Mouse (Mus musculus) limb, embryonic 10.5 days (tissue): Measurements from ENCODE around the gene Flcn. TPM values are rescaled to one million over a fixed set of nuclear protein-coding genes. Genes with fewer than 3 reads are reported as not detected.
"Not testable (repeated sequence)": the region's sequence is repeated elsewhere in the genome, so short reads cannot be mapped to it uniquely, and the experiment has no call there.

Experiments used
- DNase-seq: peaks from one replicate; pipeline ENCODE4 v3.0.0-alpha.2; 2017; ENCODE audit warnings: low spot score
- H3K27ac ChIP-seq: fragments of 300-500 bp; sonication (generic); 2 replicates; pipeline ENCODE4 v1.5.1; 2016; ENCODE audit warnings: mild to moderate bottlenecking
- H3K27me3 ChIP-seq: fragments of 300-500 bp; sonication (generic); 2 replicates; pipeline ENCODE4 v1.6.1; 2016; ENCODE audit warnings: low read depth, mild to moderate bottlenecking; ENCODE audit not compliant: poor library complexity, severe bottlenecking
- H3K36me3 ChIP-seq: fragments of 300-500 bp; sonication (generic); 2 replicates; pipeline ENCODE4 v1.6.1; 2016; ENCODE audit warnings: mild to moderate bottlenecking, moderate library complexity
- H3K4me1 ChIP-seq: fragments of 300-500 bp; sonication (generic); 2 replicates; pipeline ENCODE4 v1.6.1; 2016
- H3K4me3 ChIP-seq: fragments of 300-500 bp; sonication (generic); 2 replicates; pipeline ENCODE4 v1.5.1; 2016; ENCODE audit warnings: mild to moderate bottlenecking, moderate library complexity
- H3K9me3 ChIP-seq: fragments of 300-500 bp; sonication (generic); replicated peaks from 2 replicates; pipeline ENCODE4 v1.6.1; 2016; ENCODE audit warnings: mild to moderate bottlenecking
- WGBS: fragments of 180-500 bp; shearing (Covaris S2); methylation state at CpG from one replicate; pipeline ENCODE4 v1.1.7; 2016; 5-methylcytosine and 5-hydroxymethylcytosine counted together
- polyA plus RNA-seq: library from polyadenylated mRNA; unstranded; fragments of >200 nt; fragmentation: Nextera tagmentation; extraction: Ambion mirVana; gene quantifications from 2 replicates; pipeline ENCODE4 v1.2.1, GENCODE M21; 2016

The Flcn gene
- polyA plus RNA-seq, result 32.8 and 36.6 TPM in 2 replicates

DNA sequence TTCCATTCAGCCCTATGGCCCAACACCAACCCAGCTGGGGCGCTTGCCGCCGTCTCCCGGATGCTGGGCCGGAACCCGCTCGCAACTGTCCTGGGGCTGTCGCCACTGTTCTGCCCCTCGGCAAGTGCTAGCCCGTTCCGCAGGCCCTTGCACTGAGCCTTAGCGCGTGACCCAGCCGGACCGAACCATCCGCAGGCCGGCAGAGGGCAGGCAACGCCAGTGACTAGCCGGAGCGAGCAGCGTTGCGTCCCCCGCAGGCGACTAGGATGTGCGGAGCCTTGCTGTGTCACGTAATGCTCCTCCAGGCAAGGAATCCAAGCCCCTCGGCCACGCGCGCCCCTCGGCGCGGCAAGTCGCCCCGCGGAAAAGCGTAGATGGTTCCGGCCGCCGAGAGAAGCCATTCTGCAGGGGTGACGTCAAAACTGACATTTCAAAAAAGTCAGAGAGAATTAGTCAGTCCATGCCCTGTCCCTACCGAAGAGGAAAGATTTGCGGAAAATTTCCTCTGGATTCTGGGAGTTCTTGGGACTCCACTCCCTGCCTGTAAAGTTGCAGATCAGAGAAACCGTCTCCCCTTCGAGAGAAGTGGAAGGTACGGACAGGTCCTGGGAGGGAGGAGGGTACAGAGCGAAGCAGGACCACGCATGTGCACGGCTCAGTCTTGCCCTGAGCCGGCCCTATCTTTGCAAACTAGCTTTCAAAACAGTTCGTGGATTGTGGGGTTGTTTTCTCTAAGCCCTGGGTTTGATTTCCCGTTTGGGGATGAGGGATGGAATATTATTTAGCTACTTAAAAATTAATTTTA lies at the start of gene Flcn:
Flcn (minus strand) TSS at position 347 of the 805 bp plus-strand sequence.
- Histone ChIP-seq H3K4me1 (peaks cover 20% of the 10 kb centered on the region), H3K27me3 (no peaks in the 10 kb centered on the region), H3K9me3 (no peaks in the 10 kb centered on the region), H3K36me3 (peaks cover 32% of the 10 kb centered on the region), H3K4me3 (peak within 1 kb of the TSS; percentile 86), H3K27ac (peak within 1 kb of the TSS; percentile 100)
- WGBS, result under 1% methylated on average over 52 of the region's 52 CpGs
- peak; percentile 89 for DNase-seq

DNA sequence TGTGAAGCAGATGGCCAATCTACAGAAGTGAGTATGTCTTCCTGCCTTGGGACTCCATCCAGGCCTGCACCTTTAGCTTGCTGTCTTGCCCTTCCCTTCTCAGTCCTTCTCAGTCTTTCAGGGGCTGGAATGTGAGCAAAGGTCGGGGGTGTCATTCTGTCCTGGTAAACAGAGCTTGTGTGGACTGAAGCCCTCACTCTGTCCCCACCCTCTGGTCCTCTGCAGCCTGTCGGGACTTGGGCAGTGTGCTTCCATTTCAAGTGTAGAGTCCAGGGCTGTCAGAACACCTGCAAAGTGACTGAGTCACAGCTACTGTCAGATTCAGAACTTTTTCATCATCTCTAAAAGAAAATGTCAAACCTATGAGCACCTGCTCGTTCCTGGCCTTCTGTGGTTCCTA lies 43.0 kb upstream of the Flcn start:
- Histone ChIP-seq H3K27ac (no peak overlapping the region), H3K36me3 (peaks cover 13% of the 10 kb centered on the region; the same call in 1 of the 2 replicates), H3K4me3 (no peak overlapping the region), H3K27me3 (no peaks in the 10 kb centered on the region), H3K4me1 (peaks cover 22% of the 10 kb centered on the region), H3K9me3 (no peaks in the 10 kb centered on the region)
- 72% methylated on average over 3 of the region's 3 CpGs for WGBS
- no peak for DNase-seq

- WGBS, result under 1% methylated on average over 69 of the region's 69 CpGs
- H3K4me3 ChIP-seq, result peak overlapping the region; percentile 89
- peak overlapping the region; percentile 96 for H3K27ac ChIP-seq
Measured at GRCm38 (mm10) chr11:59847891-59848884, 38.4 kb upstream of the Flcn start.

DNA sequence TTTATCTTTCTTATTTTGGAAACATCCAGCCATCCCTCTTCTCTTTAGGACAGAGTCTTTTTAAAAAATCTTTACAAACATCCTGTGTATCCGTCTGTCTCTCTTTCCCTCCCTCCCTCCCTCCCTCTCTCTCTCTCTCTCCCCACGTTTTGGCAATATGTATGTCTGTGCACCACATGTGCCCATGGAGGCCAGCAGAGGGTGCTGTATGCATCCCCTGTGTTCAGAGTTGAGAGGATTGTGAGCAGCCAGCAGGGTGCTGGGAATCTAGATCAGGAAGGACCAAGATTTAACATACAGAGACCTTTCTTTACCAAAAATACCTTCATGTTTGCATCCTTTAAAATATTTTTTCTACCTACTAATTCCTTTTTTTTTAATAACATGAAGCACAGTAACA lies 37.3 kb upstream of the Flcn start:
- no peaks in the 10 kb centered on the region for H3K27me3 ChIP-seq
- WGBS, result 36% methylated on average over 2 of the region's 2 CpGs
- H3K36me3 ChIP-seq, result peaks cover 18% of the 10 kb centered on the region
- H3K4me3 ChIP-seq, result peak overlapping the region; percentile 89
- peaks cover 40% of the 10 kb centered on the region for H3K4me1 ChIP-seq
- no peak overlapping the region for H3K27ac ChIP-seq
- no peaks in the 10 kb centered on the region for H3K9me3 ChIP-seq
- peak; percentile 52 for DNase-seq

More at GRCm38 (mm10) chr11:59847891-59848884, 38.4 kb upstream of the Flcn start:
- Histone ChIP-seq H3K36me3 (peaks cover 15% of the 10 kb centered on the region), H3K27me3 (no peaks in the 10 kb centered on the region), H3K9me3 (no peaks in the 10 kb centered on the region), H3K4me1 (peaks cover 34% of the 10 kb centered on the region)
- peak; percentile 85 for DNase-seq

GRCm38 (mm10) chr11:59846311-59846710 lies 36.5 kb upstream of the Flcn start:
- no peak overlapping the region for H3K27ac ChIP-seq
- no peak for DNase-seq
- no peaks in the 10 kb centered on the region for H3K27me3 ChIP-seq
- no peak overlapping the region for H3K4me3 ChIP-seq
- H3K9me3 ChIP-seq, result no peaks in the 10 kb centered on the region
- WGBS, result 95% methylated on average over 11 of the region's 11 CpGs
- H3K4me1 ChIP-seq, result peaks cover 36% of the 10 kb centered on the region
- H3K36me3 ChIP-seq, result peaks cover 23% of the 10 kb centered on the region

DNA sequence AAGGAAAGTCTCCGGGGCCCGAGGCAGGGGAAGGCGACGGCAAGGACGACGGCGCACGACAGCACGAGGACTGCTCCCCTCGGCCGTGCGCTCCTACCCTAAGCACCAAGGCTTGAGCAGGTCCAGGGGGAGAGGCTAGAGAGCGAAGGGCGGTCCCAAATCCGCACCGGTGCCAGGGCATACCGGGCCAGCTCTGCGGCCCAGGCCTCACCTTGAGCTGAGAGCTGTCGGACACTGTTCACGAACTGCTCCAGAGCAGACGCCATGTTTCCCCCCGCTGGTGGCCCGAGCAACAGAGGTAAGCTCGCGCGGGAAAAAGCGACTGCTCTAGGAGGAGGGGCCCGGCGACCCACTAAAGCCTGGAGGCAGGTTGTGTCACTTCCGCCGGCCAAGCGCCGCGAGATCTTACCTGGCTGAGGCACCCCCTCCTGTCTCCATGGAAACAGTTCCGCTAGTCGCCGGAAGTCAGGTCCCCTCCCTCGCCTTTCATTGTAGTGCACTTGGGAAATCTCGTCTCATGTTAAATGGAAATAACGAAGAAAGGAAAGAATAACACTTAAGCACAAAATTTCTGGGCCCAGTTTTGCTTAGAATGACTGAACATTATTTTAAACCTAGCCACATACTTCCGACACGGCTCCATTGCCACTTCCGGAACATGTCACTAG lies 29.8 kb upstream of the Flcn start, which contains the start of gene Cops3:
Cops3 (minus strand) TSS at position 380 of the 668 bp plus-strand sequence.
- under 1% methylated on average over 43 of the region's 43 CpGs for WGBS
- peaks cover 35% of the 10 kb centered on the region for H3K4me1 ChIP-seq
- H3K27me3 ChIP-seq, result no peaks in the 10 kb centered on the region
- H3K9me3 ChIP-seq, result no peaks in the 10 kb centered on the region
- peak within 1 kb of the TSS; percentile 98 for H3K4me3 ChIP-seq
- peak; percentile 97 for DNase-seq
- H3K27ac ChIP-seq, result peak within 1 kb of the TSS; percentile 98
- H3K36me3 ChIP-seq, result peaks cover 35% of the 10 kb centered on the region

DNA sequence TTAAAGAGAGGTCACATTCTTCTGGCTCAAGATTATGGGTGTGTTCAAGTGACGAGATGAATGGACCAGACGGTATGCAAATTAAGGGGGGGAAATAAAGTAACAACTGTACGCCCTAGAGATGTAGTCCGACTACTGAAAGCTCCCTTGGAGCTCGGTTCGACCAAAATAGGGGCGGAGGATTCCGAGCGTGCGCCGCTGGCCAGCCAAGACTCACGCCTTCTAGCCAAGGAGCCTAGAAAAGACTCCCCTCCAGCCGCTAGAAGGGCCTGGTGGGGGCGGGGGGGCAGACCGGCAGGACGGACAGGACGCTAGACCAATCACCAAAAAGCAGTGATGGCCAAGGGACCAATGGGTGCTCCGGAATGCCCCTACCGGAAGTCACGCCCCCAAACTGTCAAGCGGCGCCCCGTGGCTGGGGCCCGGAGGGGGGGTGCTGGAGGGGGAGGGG lies 29.2 kb upstream of the Flcn start, which contains the start of gene Nt5m:
Nt5m (plus strand) TSS at position 440 of the 451 bp plus-strand sequence.
- WGBS, result under 1% methylated on average over 24 of the region's 24 CpGs
- peak; percentile 96 for DNase-seq
- peaks cover 40% of the 10 kb centered on the region for H3K36me3 ChIP-seq
- H3K4me3 ChIP-seq, result peak within 1 kb of the TSS; percentile 98
- peaks cover 33% of the 10 kb centered on the region for H3K4me1 ChIP-seq
- H3K27me3 ChIP-seq, result no peaks in the 10 kb centered on the region
- peak within 1 kb of the TSS; percentile 98 for H3K27ac ChIP-seq
- no peaks in the 10 kb centered on the region for H3K9me3 ChIP-seq

GRCm38 (mm10) chr11:59838426-59838825 lies 28.6 kb upstream of the Flcn start:
- Histone ChIP-seq H3K27me3 (no peaks in the 10 kb centered on the region), H3K4me3 (peak overlapping the region; percentile 98), H3K9me3 (no peaks in the 10 kb centered on the region), H3K27ac (no peak overlapping the region), H3K4me1 (peaks cover 27% of the 10 kb centered on the region), H3K36me3 (peaks cover 47% of the 10 kb centered on the region)
- 68% methylated on average over 4 of the region's 4 CpGs for WGBS
- no peak for DNase-seq

DNA sequence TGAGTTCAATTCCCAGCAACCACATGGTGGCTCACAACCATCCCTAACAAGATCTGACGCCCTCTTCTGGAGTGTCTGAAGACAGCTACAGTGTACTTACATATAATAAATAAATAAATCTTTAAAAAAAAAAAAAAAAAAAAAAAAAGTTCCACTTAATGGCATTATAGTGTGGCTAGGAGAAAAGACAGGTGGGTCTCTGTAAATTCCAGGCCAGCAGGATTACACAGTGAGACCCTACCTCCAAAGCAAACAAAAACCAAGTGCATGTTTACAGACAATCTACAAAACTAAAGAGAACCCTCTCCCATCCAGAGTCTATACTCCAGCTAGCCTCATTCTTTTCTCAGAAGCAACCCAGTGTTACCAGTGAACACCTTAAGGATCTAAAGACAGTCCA lies 28.0 kb upstream of the Flcn start:
- WGBS, result no CpG with 5 or more reads among the region's 1 CpGs
- not testable (repeated sequence) for DNase-seq

DNA sequence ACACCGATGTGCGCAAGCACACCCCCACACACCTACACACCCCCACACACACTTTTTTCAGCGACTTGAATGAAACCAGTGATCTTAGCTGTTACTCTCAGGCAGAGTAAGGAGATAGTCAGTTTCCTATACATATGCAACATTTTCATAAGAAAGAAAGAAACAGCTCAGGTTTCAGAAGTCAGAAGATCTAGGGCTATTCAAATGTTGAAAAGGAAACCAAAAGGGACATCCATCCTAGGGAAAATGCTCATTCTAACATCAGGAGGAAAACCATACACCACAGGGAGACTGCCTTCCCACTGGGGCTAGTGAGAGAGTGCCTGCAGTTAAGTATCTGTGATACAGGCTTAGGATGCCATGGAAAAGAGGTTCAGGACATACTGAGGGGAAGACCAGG lies 11.8 kb upstream of the Flcn start:
- 90% methylated on average over 3 of the region's 3 CpGs for WGBS

More for the DNA sequence above, 28.0 kb upstream of the Flcn start:
- H3K27me3 ChIP-seq, H3K27ac ChIP-seq, H3K9me3 ChIP-seq: not testable (repeated sequence)
- H3K4me3 ChIP-seq, result peak overlapping the region; percentile 98; the same call in 1 of the 2 replicates
- H3K4me1 ChIP-seq, result peaks cover 21% of the 10 kb centered on the region
- peaks cover 53% of the 10 kb centered on the region for H3K36me3 ChIP-seq

GRCm38 (mm10) chr11:59817916-59818315 lies 8.1 kb upstream of the Flcn start:
- 94% methylated on average over 3 of the region's 3 CpGs for WGBS
- Histone ChIP-seq H3K27ac (no peak overlapping the region), H3K36me3 (peaks cover 77% of the 10 kb centered on the region), H3K4me1 (no peaks in the 10 kb centered on the region), H3K9me3 (no peaks in the 10 kb centered on the region), H3K27me3 (no peaks in the 10 kb centered on the region), H3K4me3 (no peak overlapping the region)
- DNase-seq, result no peak

More for the DNA sequence above, 11.8 kb upstream of the Flcn start:
- Histone ChIP-seq H3K9me3 (no peaks in the 10 kb centered on the region), H3K4me1 (no peaks in the 10 kb centered on the region), H3K27me3 (no peaks in the 10 kb centered on the region), H3K4me3 (no peak overlapping the region), H3K36me3 (peaks cover 100% of the 10 kb centered on the region), H3K27ac (no peak overlapping the region)
- no peak for DNase-seq

GRCm38 (mm10) chr11:59815482-59816065 lies 5.8 kb upstream of the Flcn start:
- peaks cover 54% of the 10 kb centered on the region for H3K36me3 ChIP-seq
- H3K27ac ChIP-seq, result no peak overlapping the region
- no peaks in the 10 kb centered on the region for H3K9me3 ChIP-seq
- 93% methylated on average over 6 of the region's 6 CpGs for WGBS
- DNase-seq, result no peak
- no peaks in the 10 kb centered on the region for H3K27me3 ChIP-seq
- peaks cover 6% of the 10 kb centered on the region for H3K4me1 ChIP-seq
- H3K4me3 ChIP-seq, result no peak overlapping the region
